Mouse (Mus musculus): Measurements from ENCODE around the gene Col7a1.

The Col7a1 gene

GRCm38 (mm10) chr9:109015397-109015796, 62.0 kb downstream of the Col7a1 start:
- in situ Hi-C loops (cut with MboI, MseI) = no loop called here

GRCm38 (mm10) chr9:109016973-109017604, 63.7 kb downstream of the Col7a1 start:
- in situ Hi-C loops (cut with MboI, MseI) = no loop called here

- in situ Hi-C loops (cut with MboI, MseI) = no loop called here
These were observed 68.0 kb downstream of the Col7a1 start for GRCm38 (mm10) chr9:109021428-109021827.

GRCm38 (mm10) chr9:109022866-109023685, 69.7 kb downstream of the Col7a1 start:
- in situ Hi-C loops (cut with MboI, MseI) = no loop called here

GRCm38 (mm10) chr9:109027521-109027920, 74.1 kb downstream of the Col7a1 start:
- in situ Hi-C loops (cut with MboI, MseI) = no loop called here

- in situ Hi-C loops (cut with MboI, MseI) = no loop called here
These were observed 75.0 kb downstream of the Col7a1 start for GRCm38 (mm10) chr9:109028421-109028820.

- in situ Hi-C loops (cut with MboI, MseI) = no loop called here
These were observed 75.5 kb downstream of the Col7a1 start for GRCm38 (mm10) chr9:109028919-109029318.

- in situ Hi-C loops (cut with MboI, MseI) = no loop called here
These were observed 76.9 kb downstream of the Col7a1 start for GRCm38 (mm10) chr9:109030312-109030711.

- in situ Hi-C loops (cut with MboI, MseI) = no loop called here
These were observed 77.6 kb downstream of the Col7a1 start for GRCm38 (mm10) chr9:109031001-109031400.

- in situ Hi-C loops (cut with MboI, MseI) = no loop called here
These were observed 78.3 kb downstream of the Col7a1 start for GRCm38 (mm10) chr9:109031686-109032085.

- in situ Hi-C loops (cut with MboI, MseI) = no loop called here
These were observed 79.0 kb downstream of the Col7a1 start for GRCm38 (mm10) chr9:109032435-109032834.

Data from T-helper 2 cell (primary cell).